Mouse (Mus musculus) intestine, embryonic 15.5 days (tissue): ENCODE data around the gene Hoxc12. TPM values are rescaled to one million over a fixed set of nuclear protein-coding genes. Genes with fewer than 3 reads are reported as not detected.
A peak's percentile ranks its signal among the peaks of the same experiment; 100 is the strongest.

Source experiments
- ATAC-seq: fragments of 200-750 bp; cut with Nextera tagmentation; 2 replicates; pipeline ENCODE4 v1.8.0; 2017; ENCODE audit warnings: moderate TSS enrichment, moderate library complexity
- H3K27ac ChIP-seq: fragments of 300-500 bp; sonication (generic); 2 replicates; pipeline ENCODE4 v1.5.1; 2015; ENCODE audit warnings: mild to moderate bottlenecking, inconsistent platforms
- H3K27me3 ChIP-seq: fragments of 300-500 bp; sonication (generic); replicated peaks from 2 replicates; pipeline ENCODE4 v1.6.1; 2015; ENCODE audit warnings: inconsistent platforms
- H3K36me3 ChIP-seq: fragments of 300-500 bp; sonication (generic); 2 replicates; pipeline ENCODE4 v1.6.1; 2015; ENCODE audit warnings: inconsistent platforms
- H3K4me1 ChIP-seq: fragments of 300-500 bp; sonication (generic); replicated peaks from 2 replicates; pipeline ENCODE4 v1.6.1; 2015; ENCODE audit warnings: inconsistent platforms
- H3K4me2 ChIP-seq: fragments of 300-500 bp; sonication (generic); replicated peaks from 2 replicates; pipeline ENCODE4 v1.6.1; 2015; ENCODE audit warnings: mild to moderate bottlenecking, inconsistent platforms
- H3K4me3 ChIP-seq: fragments of 300-500 bp; sonication (generic); replicated peaks from 2 replicates; pipeline ENCODE4 v1.5.1; 2015; ENCODE audit warnings: inconsistent platforms
- H3K9ac ChIP-seq: fragments of 300-500 bp; sonication (generic); 2 replicates; pipeline ENCODE4 v1.6.1; 2015; ENCODE audit warnings: inconsistent platforms
- H3K9me3 ChIP-seq: fragments of 300-500 bp; sonication (generic); 2 replicates; pipeline ENCODE4 v1.6.1; 2016; ENCODE audit warnings: inconsistent platforms
- WGBS: fragments of 180-500 bp; shearing (Covaris S2); methylation state at CpG from one replicate; pipeline ENCODE4 v1.1.7; 2015; 5-methylcytosine and 5-hydroxymethylcytosine counted together
- polyA plus RNA-seq: library from polyadenylated mRNA; unstranded; fragments of >200 nt; fragmentation: Nextera tagmentation; extraction: Ambion mirVana; gene quantifications from 2 replicates; pipeline ENCODE4 v1.2.1, GENCODE M21; 2015

Hoxc12 gene
- polyA plus RNA-seq, 1 experiment from 2014 or later: not detected

DNA sequence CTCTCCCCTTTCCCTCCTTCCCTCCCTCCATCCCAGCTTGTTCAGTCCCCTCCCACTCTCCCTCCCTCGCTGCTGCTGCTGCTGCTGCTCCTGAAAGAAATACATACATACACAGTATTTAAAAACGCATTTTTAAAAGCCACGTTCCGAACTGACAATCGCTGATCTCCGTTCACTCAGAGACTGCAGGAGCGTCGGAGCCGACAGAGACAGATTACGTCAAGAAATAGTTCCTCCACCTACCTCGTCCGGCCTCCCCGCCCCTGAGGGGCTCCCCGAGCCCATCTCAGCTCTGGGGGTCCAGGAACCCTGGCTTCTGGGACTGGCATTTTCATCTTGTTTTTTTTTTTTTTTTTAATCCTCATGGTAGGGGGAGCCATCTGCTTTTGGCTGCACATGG lies 44.4 kb downstream of the Hoxc12 start:
- peak overlapping the region; percentile 59 for H3K4me2 ChIP-seq
- no peaks in the 10 kb centered on the region for H3K36me3 ChIP-seq
- H3K9me3 ChIP-seq: no peaks in the 10 kb centered on the region
- H3K9ac ChIP-seq: no peak overlapping the region; the same call in 1 of the 2 replicates
- peak overlapping the region; percentile 41 for H3K4me3 ChIP-seq
- peaks cover 88% of the 10 kb centered on the region for H3K27me3 ChIP-seq
- peaks cover 7% of the 10 kb centered on the region for H3K4me1 ChIP-seq
- H3K27ac ChIP-seq: no peak overlapping the region
- WGBS: under 1% methylated on average over 14 of the region's 14 CpGs
- ATAC-seq: no peak

DNA sequence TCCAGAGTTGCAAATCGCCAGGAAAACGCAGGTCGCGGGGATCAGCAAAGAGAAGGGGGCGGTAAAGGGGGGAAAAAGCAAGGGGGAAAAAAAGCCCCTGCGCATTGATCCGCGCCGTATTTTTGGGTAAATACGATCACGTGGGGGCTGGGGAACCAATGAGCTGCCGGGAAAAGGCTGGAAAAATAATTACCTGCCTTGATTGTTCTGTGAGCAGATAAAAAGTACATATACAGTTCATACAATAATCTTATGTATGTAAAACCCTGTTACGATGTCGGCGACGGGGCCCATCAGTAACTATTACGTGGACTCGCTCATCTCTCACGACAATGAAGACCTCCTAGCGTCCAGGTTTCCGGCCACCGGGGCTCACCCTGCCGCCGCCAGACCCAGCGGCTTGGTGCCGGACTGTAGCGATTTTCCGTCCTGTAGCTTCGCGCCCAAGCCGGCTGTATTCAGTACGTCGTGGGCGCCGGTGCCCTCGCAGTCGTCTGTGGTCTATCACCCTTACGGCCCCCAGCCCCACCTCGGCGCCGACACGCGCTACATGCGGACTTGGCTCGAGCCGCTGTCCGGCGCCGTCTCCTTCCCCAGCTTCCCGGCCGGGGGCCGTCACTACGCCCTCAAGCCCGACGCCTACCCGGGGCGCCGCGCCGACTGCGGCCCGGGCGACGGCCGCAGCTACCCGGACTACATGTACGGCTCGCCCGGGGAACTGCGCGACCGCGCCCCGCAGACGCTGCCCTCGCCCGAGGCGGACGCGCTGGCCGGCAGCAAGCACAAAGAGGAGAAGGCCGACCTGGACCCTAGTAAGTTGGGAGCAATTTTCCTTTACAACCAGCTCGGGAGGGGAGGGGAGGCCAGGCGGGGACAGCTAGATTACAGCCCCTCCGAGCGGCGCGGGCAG lies 45.1 kb downstream of the Hoxc12 start:
- Histone ChIP-seq H3K9ac (peak overlapping the region; percentile 38), H3K27ac (peak overlapping the region; percentile 58; the same call in 1 of the 2 replicates)
- 0 out of 2 replicates have a peak, but pooled peaks have one; percentile 44 for ATAC-seq

DNA sequence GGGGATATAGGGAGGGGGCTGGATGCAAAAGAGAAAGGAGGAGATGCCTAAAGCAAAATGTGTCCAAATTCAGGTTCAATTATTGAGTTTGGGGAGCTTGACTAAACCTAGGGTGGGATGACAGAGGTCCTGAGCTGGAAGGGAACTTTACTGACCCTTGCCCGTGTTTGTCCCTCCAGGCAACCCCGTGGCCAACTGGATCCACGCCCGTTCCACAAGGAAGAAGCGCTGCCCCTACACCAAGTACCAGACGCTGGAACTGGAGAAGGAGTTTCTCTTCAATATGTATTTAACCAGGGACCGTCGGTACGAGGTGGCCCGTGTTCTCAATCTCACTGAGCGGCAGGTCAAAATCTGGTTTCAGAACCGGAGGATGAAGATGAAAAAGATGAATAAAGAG lies 47.2 kb downstream of the Hoxc12 start:
- 13% methylated on average over 12 of the region's 12 CpGs for WGBS
- Histone ChIP-seq H3K36me3 (no peaks in the 10 kb centered on the region), H3K4me1 (peaks cover 7% of the 10 kb centered on the region), H3K9me3 (no peaks in the 10 kb centered on the region), H3K4me2 (no peak overlapping the region), H3K4me3 (no peak overlapping the region), H3K27ac (no peak overlapping the region), H3K27me3 (peaks cover 88% of the 10 kb centered on the region), H3K9ac (no peak overlapping the region)
- ATAC-seq: no peak

More for the DNA sequence above, 45.1 kb downstream of the Hoxc12 start:
- H3K4me1 ChIP-seq: peaks cover 7% of the 10 kb centered on the region
- H3K36me3 ChIP-seq: no peaks in the 10 kb centered on the region
- WGBS: under 1% methylated on average over 88 of the region's 88 CpGs
- H3K4me3 ChIP-seq: peak overlapping the region; percentile 41
- H3K9me3 ChIP-seq: no peaks in the 10 kb centered on the region
- peaks cover 89% of the 10 kb centered on the region for H3K27me3 ChIP-seq
- H3K4me2 ChIP-seq: peak overlapping the region; percentile 59

DNA sequence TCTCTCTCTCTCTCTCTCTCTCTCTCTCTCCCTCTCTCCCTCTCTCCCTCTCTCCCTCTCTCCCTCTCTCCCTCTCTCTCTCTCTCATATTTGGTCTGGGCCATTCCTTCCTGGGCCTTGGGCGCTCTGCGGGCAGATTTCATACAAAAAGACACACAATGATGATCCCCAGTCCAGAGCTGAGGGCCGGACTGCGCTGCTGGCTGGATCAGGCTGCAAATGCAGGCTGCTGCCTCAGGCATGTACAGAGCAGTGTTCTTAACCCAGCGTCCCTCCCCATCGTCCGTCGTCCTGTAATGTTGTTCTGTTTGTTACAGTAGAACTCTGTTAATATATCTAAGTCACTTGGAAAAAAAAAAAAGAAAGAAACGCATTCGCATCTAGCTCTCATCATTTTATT lies 48.0 kb downstream of the Hoxc12 start:
- Histone ChIP-seq H3K4me3 (no peak overlapping the region), H3K4me2 (no peak overlapping the region), H3K27me3 (peaks cover 89% of the 10 kb centered on the region), H3K36me3 (no peaks in the 10 kb centered on the region), H3K9ac (no peak overlapping the region), H3K27ac (no peak overlapping the region), H3K4me1 (peaks cover 7% of the 10 kb centered on the region), H3K9me3 (no peaks in the 10 kb centered on the region)
- WGBS: 13% methylated on average over 10 of the region's 10 CpGs
- ATAC-seq: no peak

DNA sequence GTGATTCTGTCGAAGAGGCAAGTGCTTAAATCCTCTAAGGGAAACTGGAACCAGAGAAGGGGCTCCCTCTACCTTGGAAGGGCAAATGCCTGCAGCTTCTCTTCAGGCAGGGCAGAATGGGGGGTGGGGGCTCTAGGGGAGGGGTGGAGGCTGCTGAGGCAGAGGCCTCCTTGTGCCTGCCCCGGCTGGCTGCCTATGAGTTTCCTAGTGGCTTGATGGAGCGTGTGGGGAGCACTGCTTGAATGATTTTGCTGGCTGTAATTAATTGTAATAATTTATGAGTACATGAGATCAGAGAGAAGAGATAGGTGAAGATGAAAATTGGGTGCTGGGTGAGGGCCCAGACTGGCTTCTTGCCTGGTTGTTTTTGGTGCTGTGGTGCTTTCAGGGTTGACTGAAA lies 48.4 kb downstream of the Hoxc12 start:
- Histone ChIP-seq H3K27ac (no peak overlapping the region), H3K4me1 (peaks cover 7% of the 10 kb centered on the region), H3K9me3 (no peaks in the 10 kb centered on the region), H3K4me2 (no peak overlapping the region), H3K27me3 (peaks cover 89% of the 10 kb centered on the region), H3K4me3 (no peak overlapping the region), H3K36me3 (no peaks in the 10 kb centered on the region), H3K9ac (no peak overlapping the region)
- no peak for ATAC-seq
- 20% methylated on average over 3 of the region's 3 CpGs for WGBS

DNA sequence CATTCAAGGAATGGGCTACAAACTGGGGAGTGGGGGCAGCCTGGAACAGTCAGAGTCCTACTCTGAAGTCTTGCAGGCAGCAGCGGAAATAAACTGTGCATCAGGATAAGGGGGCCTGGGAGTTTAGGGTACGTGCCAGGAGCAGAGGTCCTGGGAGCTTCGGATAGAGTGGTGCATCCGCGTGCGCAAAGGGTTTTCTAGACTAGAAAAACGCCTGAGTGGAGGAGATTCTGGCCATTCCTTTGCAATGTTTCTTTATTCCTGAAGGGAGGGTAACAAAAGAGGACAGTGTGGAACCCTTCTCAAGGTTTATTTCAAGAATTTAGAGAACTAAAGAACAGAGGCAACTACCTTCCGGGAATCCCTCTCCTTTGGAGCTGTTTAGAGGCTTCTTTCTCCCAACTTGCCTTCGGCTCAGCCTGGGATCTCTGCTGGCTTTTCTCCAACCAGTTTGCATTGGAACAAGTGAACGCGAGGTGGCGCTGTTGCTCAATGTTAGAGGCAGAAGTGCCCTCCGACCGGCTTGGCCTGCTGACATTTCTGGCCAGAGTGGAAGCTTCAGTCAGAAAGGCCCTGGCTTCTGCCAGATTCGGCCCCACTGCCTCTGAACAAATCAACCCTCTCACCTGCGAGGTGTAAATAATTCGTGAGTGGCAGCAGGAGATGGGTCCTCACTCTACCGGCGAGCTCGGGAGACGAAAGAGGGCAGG lies 50.7 kb downstream of the Hoxc12 start:
- WGBS: 9% methylated on average over 21 of the region's 21 CpGs
- peaks cover 90% of the 10 kb centered on the region for H3K27me3 ChIP-seq

DNA sequence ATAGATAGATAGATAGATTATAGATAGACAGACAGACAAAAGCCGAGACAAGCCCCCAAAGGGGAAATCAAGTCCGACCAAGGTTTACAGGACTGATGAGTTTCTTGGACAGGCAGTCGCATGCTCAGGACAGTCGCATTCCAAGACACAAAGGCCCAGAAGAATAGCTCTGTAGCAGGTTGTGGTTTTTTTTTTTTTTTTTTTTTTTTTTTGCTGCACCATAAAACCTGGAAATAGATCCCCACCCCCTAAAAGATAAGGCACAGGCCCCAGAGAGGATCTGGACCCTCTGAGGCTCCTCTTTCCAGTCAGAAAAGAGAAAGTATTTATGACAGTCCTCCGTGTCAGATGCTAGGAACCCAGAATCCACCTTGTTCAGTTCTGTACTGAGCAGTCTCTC lies 51.5 kb downstream of the Hoxc12 start:
- WGBS: 50% methylated on average over 5 of the region's 5 CpGs

More for the DNA sequence above, 50.7 kb downstream of the Hoxc12 start:
- Histone ChIP-seq H3K4me3 (no peak overlapping the region), H3K9me3 (no peaks in the 10 kb centered on the region), H3K4me1 (no peaks in the 10 kb centered on the region; the same call in 1 of the 2 replicates), H3K36me3 (no peaks in the 10 kb centered on the region), H3K9ac (no peak overlapping the region), H3K27ac (no peak overlapping the region), H3K4me2 (no peak overlapping the region)
- ATAC-seq: peak; percentile 57; the same call in 1 of the 2 replicates

More for the DNA sequence above, 51.5 kb downstream of the Hoxc12 start:
- H3K9me3 ChIP-seq: no peaks in the 10 kb centered on the region
- no peaks in the 10 kb centered on the region for H3K4me1 ChIP-seq
- H3K27ac ChIP-seq: no peak overlapping the region
- H3K9ac ChIP-seq: no peak overlapping the region
- H3K36me3 ChIP-seq: no peaks in the 10 kb centered on the region
- H3K4me3 ChIP-seq: no peak overlapping the region
- no peak for ATAC-seq
- no peak overlapping the region for H3K4me2 ChIP-seq
- H3K27me3 ChIP-seq: peaks cover 92% of the 10 kb centered on the region

Other genes with a start within 250 kb of the Hoxc12 start
- 27.7 and 28.5 TPM in 2 replicates for gene Calcoco1, start 214.6 kb upstream of the Hoxc12 start, polyA plus RNA-seq
- gene Hoxc13, start 15.7 kb upstream of the Hoxc12 start, polyA plus RNA-seq: not detected in 2 replicates
- not detected in 2 replicates for gene Hoxc11, start 17.7 kb downstream of the Hoxc12 start, polyA plus RNA-seq
- gene Hoxc10, start 30.0 kb downstream of the Hoxc12 start, polyA plus RNA-seq: 1.9 and 2.6 TPM in 2 replicates
- 7.7 and 10.1 TPM in 2 replicates for gene Hoxc5, start 30.7 kb downstream of the Hoxc12 start, polyA plus RNA-seq
- 1.3 and 1.4 TPM in 2 replicates for gene Hoxc9, start 39.7 kb downstream of the Hoxc12 start, polyA plus RNA-seq
- 6.2 and 7.0 TPM in 2 replicates for gene Hoxc8, start 53.9 kb downstream of the Hoxc12 start, polyA plus RNA-seq
- gene Hoxc6, start 61.5 kb downstream of the Hoxc12 start, polyA plus RNA-seq: 5.7 and 6.1 TPM in 2 replicates
- 9.5 and 10.6 TPM in 2 replicates for gene Hoxc4, start 82.2 kb downstream of the Hoxc12 start, polyA plus RNA-seq
- 17.8 and 18.2 TPM in 2 replicates for gene Smug1, start 230.3 kb downstream of the Hoxc12 start, polyA plus RNA-seq